Mouse (Mus musculus) liver, embryonic 12.5 days (tissue): Measurements from ENCODE around the gene Tbcc. TPM values are rescaled to one million over a fixed set of nuclear protein-coding genes. Genes with fewer than 3 reads are reported as not detected.
A peak's percentile ranks its signal among the peaks of the same experiment; 100 is the strongest.

ENCODE experiments used
- ATAC-seq: fragments of 200-750 bp; cut with Nextera tagmentation; 2 replicates; pipeline ENCODE4 v1.8.0; 2017; ENCODE audit warnings: moderate number of reproducible peaks, mild to moderate bottlenecking, moderate library complexity
- H3K27ac ChIP-seq: fragments of 300-500 bp; sonication (generic); 2 replicates; pipeline ENCODE4 v1.5.1; 2016; ENCODE audit warnings: mild to moderate bottlenecking
- H3K27me3 ChIP-seq: fragments of 300-500 bp; sonication (generic); replicated peaks from 2 replicates; pipeline ENCODE4 v1.6.1; 2016; ENCODE audit warnings: mild to moderate bottlenecking, moderate library complexity
- H3K36me3 ChIP-seq: fragments of 300-500 bp; sonication (generic); 2 replicates; pipeline ENCODE4 v1.6.1; 2016; ENCODE audit warnings: mild to moderate bottlenecking, moderate library complexity
- H3K4me1 ChIP-seq: fragments of 300-500 bp; sonication (generic); 2 replicates; pipeline ENCODE4 v1.6.1; 2016
- H3K4me2 ChIP-seq: fragments of 300-500 bp; sonication (generic); 2 replicates; pipeline ENCODE4 v1.6.1; 2016; ENCODE audit warnings: mild to moderate bottlenecking, moderate library complexity
- H3K4me3 ChIP-seq: fragments of 300-500 bp; sonication (generic); 2 replicates; pipeline ENCODE4 v1.5.1; 2016; ENCODE audit warnings: mild to moderate bottlenecking, moderate library complexity
- H3K9ac ChIP-seq: fragments of 300-500 bp; sonication (generic); 2 replicates; pipeline ENCODE4 v1.6.1; 2016; ENCODE audit warnings: mild to moderate bottlenecking, moderate library complexity
- H3K9me3 ChIP-seq: fragments of 300-500 bp; sonication (generic); replicated peaks from 2 replicates; pipeline ENCODE4 v1.6.1; 2016; ENCODE audit warnings: mild to moderate bottlenecking, moderate library complexity
- WGBS: fragments of 180-500 bp; shearing (Covaris S2); methylation state at CpG from one replicate; pipeline ENCODE4 v1.1.7; 2016; ENCODE audit not compliant: insufficient replicate concordance; 5-methylcytosine and 5-hydroxymethylcytosine counted together
- polyA plus RNA-seq: library from polyadenylated mRNA; unstranded; fragments of >200 nt; fragmentation: Nextera tagmentation; extraction: Ambion mirVana; gene quantifications from 2 replicates; pipeline ENCODE4 v1.2.1, GENCODE M21; 2016

Gene Tbcc
- polyA plus RNA-seq, 1 experiment from 2014 or later: 34.2 TPM

DNA sequence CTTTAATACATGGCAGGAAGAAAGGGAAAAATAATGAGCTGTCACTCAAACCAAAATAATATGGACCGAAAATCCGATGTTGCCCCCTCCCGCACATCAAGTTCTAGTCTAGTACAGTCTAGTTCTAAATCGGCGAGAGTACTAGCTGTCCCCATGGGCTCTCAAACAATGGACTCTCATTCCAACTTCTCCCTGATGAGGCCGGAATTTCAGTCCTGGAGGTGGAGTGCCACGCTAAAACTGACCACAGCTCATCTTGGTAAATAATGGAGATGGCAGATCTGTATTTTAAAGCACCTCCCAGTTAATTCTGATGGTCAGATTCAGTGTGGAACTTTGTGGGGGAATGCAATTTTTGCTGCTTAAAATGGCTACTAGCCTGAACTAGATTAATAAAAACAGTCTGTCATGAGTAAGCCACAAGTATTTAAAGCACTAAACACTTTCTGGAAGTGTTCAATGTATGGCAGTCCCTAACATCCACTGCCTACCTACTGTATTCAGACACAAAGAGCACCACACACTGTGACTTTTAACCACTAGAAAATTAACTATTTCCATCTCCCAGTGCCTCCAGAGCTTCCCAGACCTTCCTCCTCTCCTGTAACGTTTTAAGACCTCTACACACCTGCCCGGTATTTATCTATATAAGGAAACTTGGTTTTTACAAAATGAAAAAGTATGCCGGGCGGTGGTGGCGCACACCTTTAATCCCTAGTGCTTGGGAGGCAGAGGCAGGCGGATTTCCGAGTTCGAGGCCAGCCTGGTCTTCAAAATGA, 35.0 kb upstream of the Tbcc start:
- Histone ChIP-seq H3K4me1 (peaks cover 47% of the 10 kb centered on the region), H3K36me3 (0 out of 2 replicates have a peak, but pooled peaks cover 4% of the 10 kb centered on the region), H3K4me2 (peak overlapping the region; percentile 74), H3K9me3 (no peaks in the 10 kb centered on the region), H3K27ac (peak overlapping the region; percentile 99), H3K4me3 (peak overlapping the region; percentile 97), H3K9ac (peak overlapping the region; percentile 100), H3K27me3 (no peaks in the 10 kb centered on the region)
- WGBS: 55% methylated on average over 15 of the region's 15 CpGs
- no peak for ATAC-seq

DNA sequence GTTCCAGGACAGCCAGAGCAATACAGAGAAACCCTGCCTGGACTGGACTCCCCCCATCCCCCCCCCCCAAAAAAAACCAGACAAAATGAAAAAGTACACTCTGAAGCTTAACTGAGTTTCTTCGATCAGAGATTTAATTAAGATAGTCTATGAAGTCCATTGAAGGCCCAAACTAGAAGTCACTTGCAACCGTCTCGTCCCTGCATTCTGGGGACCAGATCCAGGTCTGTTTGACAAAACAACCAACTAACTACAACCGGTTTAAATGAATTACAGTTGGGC, 34.4 kb upstream of the Tbcc start:
- ATAC-seq: no peak
- H3K4me1 ChIP-seq: peaks cover 47% of the 10 kb centered on the region
- H3K27me3 ChIP-seq: no peaks in the 10 kb centered on the region
- peak overlapping the region; percentile 100 for H3K9ac ChIP-seq
- no peaks in the 10 kb centered on the region for H3K9me3 ChIP-seq
- peak overlapping the region; percentile 74 for H3K4me2 ChIP-seq
- peak overlapping the region; percentile 97 for H3K4me3 ChIP-seq
- no peaks in the 10 kb centered on the region for H3K36me3 ChIP-seq
- WGBS: 12% methylated on average over 4 of the region's 4 CpGs
- peak overlapping the region; percentile 99 for H3K27ac ChIP-seq

- Histone ChIP-seq H3K27ac (peak overlapping the region; percentile 99), H3K27me3 (no peaks in the 10 kb centered on the region), H3K4me2 (peak overlapping the region; percentile 74), H3K36me3 (no peaks in the 10 kb centered on the region), H3K9ac (peak overlapping the region; percentile 100), H3K4me3 (peak overlapping the region; percentile 97), H3K4me1 (peaks cover 47% of the 10 kb centered on the region), H3K9me3 (no peaks in the 10 kb centered on the region)
- peak; percentile 74 for ATAC-seq
- under 1% methylated on average over 87 of the region's 87 CpGs for WGBS
These were observed 33.8 kb upstream of the Tbcc start for GRCm38 (mm10) chr17:46856471-46857360.

DNA sequence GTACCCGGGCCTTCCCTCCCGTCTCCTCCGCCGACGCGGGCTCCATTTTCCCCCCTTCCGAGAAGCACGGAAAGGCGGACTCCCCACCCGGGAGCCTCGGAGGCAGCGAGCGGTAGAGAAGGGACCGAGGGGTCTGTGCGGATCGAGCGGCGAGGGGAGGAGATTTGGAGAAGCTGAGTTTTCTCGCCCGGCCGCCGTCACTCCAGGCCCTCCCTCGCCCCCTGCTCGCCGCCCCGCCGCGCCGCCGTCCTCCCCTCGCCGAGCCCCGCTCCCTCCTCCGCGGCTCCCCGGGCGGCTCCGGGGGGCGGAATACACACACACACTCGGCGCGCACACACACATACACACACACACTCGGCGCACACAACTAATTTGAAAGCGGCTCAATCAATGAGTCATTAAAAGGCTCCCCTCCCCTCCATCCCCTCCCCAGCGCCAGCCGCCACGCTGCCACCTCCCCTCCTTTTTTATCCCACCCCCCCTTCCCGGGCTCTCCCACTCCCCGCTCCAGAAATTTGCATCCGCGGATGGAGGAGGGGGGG, 33.1 kb upstream of the Tbcc start:
- H3K4me2 ChIP-seq: peak overlapping the region; percentile 74
- under 1% methylated on average over 43 of the region's 52 CpGs for WGBS
- peak overlapping the region; percentile 99 for H3K27ac ChIP-seq
- H3K27me3 ChIP-seq: no peaks in the 10 kb centered on the region
- H3K9ac ChIP-seq: peak overlapping the region; percentile 100
- ATAC-seq: peak; percentile 76
- peak overlapping the region; percentile 97 for H3K4me3 ChIP-seq
- H3K4me1 ChIP-seq: peaks cover 43% of the 10 kb centered on the region
- H3K36me3 ChIP-seq: no peaks in the 10 kb centered on the region
- H3K9me3 ChIP-seq: no peaks in the 10 kb centered on the region

- H3K4me2 ChIP-seq: peak within 1 kb of the TSS; percentile 74
- H3K9ac ChIP-seq: peak within 1 kb of the TSS; percentile 100
- no peaks in the 10 kb centered on the region for H3K36me3 ChIP-seq
- under 1% methylated on average over 56 of the region's 65 CpGs for WGBS
- no peaks in the 10 kb centered on the region for H3K27me3 ChIP-seq
- H3K4me1 ChIP-seq: peaks cover 36% of the 10 kb centered on the region
- H3K9me3 ChIP-seq: no peaks in the 10 kb centered on the region
- peak; percentile 33; the same call in 1 of the 2 replicates for ATAC-seq
- H3K27ac ChIP-seq: peak within 1 kb of the TSS; percentile 99
- H3K4me3 ChIP-seq: peak within 1 kb of the TSS; percentile 97
These were observed 32.4 kb upstream of the Tbcc start, which contains the start of gene Bicral for GRCm38 (mm10) chr17:46857903-46858748. TSS of gene Bicral (minus strand) at chr17:46858482.

- Histone ChIP-seq H3K9ac (peak overlapping the region; percentile 100), H3K9me3 (no peaks in the 10 kb centered on the region), H3K36me3 (no peaks in the 10 kb centered on the region), H3K27me3 (no peaks in the 10 kb centered on the region), H3K4me1 (peaks cover 33% of the 10 kb centered on the region), H3K4me2 (peak overlapping the region; percentile 74), H3K27ac (peak overlapping the region; percentile 99), H3K4me3 (peak overlapping the region; percentile 97)
- ATAC-seq: no peak
- WGBS: 16% methylated on average over 9 of the region's 9 CpGs
These were observed 31.6 kb upstream of the Tbcc start for GRCm38 (mm10) chr17:46858749-46859444.

DNA sequence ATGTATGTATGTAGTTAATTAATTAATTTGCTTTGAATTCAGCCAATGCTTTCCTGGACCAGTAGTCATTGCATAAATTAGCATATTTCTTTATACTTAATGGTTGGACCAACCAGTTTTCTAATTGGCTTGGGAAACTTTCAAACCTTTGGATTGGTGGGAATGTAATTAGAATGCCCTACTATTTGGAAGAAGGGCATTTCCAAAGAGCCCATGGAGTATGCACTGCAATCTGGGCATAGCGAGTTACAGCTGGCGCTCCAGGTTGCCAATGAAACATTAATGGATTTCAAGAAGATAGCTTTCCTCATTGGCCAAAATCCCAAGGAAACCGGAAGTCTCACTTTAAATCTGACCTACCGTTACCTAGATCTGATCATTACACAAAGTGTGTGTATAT, 30.4 kb upstream of the Tbcc start:
- WGBS: 93% methylated on average over 4 of the region's 4 CpGs
- ATAC-seq: no peak
- Histone ChIP-seq H3K36me3 (no peaks in the 10 kb centered on the region), H3K4me2 (no peak overlapping the region), H3K4me3 (no peak overlapping the region), H3K27ac (no peak overlapping the region), H3K4me1 (peaks cover 33% of the 10 kb centered on the region), H3K9me3 (no peaks in the 10 kb centered on the region), H3K27me3 (no peaks in the 10 kb centered on the region), H3K9ac (no peak overlapping the region)

- Histone ChIP-seq H3K9me3 (no peaks in the 10 kb centered on the region), H3K4me2 (peak overlapping the region; percentile 26), H3K4me3 (no peak overlapping the region), H3K4me1 (peaks cover 23% of the 10 kb centered on the region), H3K9ac (no peak overlapping the region), H3K36me3 (no peaks in the 10 kb centered on the region), H3K27me3 (no peaks in the 10 kb centered on the region), H3K27ac (no peak overlapping the region)
- 32% methylated on average over 7 of the region's 7 CpGs for WGBS
- ATAC-seq: peak; percentile 74
These were observed 25.8 kb upstream of the Tbcc start for GRCm38 (mm10) chr17:46864566-46865195.

DNA sequence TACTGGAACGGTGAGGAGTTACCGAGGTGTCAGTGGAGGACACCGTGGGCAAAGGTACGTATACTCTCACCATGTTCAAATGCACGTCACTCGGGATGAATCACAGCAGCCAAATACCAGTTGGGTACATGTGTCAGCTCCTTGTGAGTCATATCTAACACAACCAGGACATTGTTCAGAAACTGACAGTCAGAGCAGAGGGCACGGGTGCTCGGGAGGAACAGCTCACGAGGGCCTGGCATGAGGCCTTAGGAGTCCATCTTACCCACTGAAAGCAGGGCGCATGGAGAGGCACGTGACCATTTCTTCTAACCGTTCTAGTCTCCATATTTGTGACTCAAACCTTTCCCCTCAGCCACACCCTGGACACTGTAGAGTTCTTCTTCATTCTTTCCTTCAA, 23.6 kb upstream of the Tbcc start:
- 78% methylated on average over 12 of the region's 12 CpGs for WGBS
- no peak overlapping the region for H3K27ac ChIP-seq
- H3K36me3 ChIP-seq: no peaks in the 10 kb centered on the region
- H3K4me1 ChIP-seq: peaks cover 37% of the 10 kb centered on the region
- no peak overlapping the region for H3K4me2 ChIP-seq
- ATAC-seq: no peak
- no peak overlapping the region for H3K9ac ChIP-seq
- H3K27me3 ChIP-seq: no peaks in the 10 kb centered on the region
- no peaks in the 10 kb centered on the region for H3K9me3 ChIP-seq
- no peak overlapping the region for H3K4me3 ChIP-seq

GRCm38 (mm10) chr17:46870204-46870798, 20.2 kb upstream of the Tbcc start:
- no peaks in the 10 kb centered on the region for H3K27me3 ChIP-seq
- no peak overlapping the region for H3K4me2 ChIP-seq
- no peak overlapping the region for H3K4me3 ChIP-seq
- no peak for ATAC-seq
- H3K36me3 ChIP-seq: no peaks in the 10 kb centered on the region
- 73% methylated on average over 5 of the region's 5 CpGs for WGBS
- no peak overlapping the region for H3K9ac ChIP-seq
- H3K27ac ChIP-seq: no peak overlapping the region
- H3K9me3 ChIP-seq: no peaks in the 10 kb centered on the region
- H3K4me1 ChIP-seq: peaks cover 34% of the 10 kb centered on the region
